Mouse (Mus musculus): ENCODE data around the gene Elovl4. TPM values are rescaled to one million over a fixed set of nuclear protein-coding genes. Genes with fewer than 3 reads are reported as not detected.

Elovl4 gene
- 48.2 and 53.2 TPM in 2 replicates for polyA plus RNA-seq (2016; fragmentation: Nextera tagmentation; extraction: Ambion mirVana)

DNA sequence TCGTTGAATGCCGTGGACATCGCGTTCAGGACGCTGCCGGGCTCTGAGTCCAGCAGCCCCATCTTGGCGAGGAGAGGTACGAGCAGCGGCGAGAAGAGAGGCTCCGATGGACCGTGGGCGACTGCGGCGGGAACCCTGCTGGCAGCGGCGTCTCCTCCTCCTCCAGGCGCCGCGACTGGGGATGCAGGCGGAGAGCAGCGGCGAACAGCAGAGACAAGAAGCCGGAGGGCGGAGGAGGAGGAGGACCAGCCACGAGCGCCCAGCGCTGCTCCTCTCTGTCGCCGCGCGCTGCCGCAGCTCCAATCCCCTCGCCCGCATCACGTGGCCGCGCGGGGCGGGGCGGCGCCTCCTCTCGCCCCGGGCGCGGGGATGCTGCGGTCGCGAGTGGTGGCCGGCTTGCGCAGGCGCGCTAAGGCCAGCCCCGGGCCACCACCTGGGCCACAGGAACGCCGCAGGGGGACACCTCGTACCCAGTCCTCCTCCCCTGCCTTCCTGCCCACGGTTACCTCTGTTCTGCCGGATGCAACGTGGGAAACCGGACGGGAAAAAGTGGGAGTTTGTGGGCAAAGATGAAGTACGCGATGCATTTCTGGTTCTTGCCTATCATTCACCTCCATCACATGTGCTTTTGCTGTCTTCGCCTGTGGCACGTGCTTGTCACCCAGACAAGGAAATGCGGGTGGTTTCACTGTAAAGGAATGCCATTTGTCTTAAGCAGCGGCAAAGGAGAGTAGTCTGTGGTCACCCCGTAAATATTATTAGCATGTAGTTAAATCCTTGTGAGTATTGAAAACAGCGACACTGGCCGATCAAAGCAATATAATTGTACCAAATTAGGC lies at the start of gene Elovl4:
Gene Elovl4, minus strand, starts transcription at position 301 of the 839 bp plus-strand sequence.
- peaks cover 3% of the 10 kb centered on the region; the same call in 1 of the 2 replicates for H3K27me3 ChIP-seq
- no peaks in the 10 kb centered on the region for H3K9me3 ChIP-seq (replicated peaks)
- ATAC-seq (ENCODE audit: low FRiP score), result peak; percentile 92
- WGBS, result 3% methylated on average over 65 of the region's 71 CpGs
- H3K4me3 ChIP-seq, result peak within 1 kb of the TSS; percentile 73
- peak within 1 kb of the TSS; percentile 78 for H3K9ac ChIP-seq
- H3K4me1 ChIP-seq, result peaks cover 19% of the 10 kb centered on the region
- peak within 1 kb of the TSS; percentile 79 for H3K4me2 ChIP-seq (replicated peaks)
- peak within 1 kb of the TSS; percentile 93 for H3K27ac ChIP-seq
- H3K36me3 ChIP-seq, result no peaks in the 10 kb centered on the region

DNA sequence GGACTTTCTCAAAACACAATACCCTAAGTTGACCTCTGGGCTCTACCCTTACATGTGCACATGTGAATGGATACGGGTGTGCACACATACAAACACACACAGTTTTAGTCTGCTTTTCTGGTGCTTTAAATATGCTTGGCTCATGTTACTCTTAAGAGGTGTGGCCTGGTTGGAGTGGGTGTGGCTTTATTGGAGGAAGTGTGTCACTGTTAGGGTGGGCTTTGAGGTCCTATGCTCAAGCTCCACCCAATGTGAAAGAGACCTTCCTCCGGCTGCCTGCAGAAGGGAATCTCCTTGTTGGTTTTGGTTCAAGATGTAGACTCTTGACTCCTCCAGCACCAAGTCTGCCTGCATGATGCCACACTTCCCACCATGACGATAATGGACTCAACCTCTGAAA lies 46.4 kb upstream of the Elovl4 start:
- Histone ChIP-seq H3K9me3 (replicated peaks) (no peaks in the 10 kb centered on the region), H3K36me3 (peaks cover 16% of the 10 kb centered on the region), H3K4me2 (replicated peaks) (no peak overlapping the region), H3K27me3 (no peaks in the 10 kb centered on the region), H3K27ac (no peak overlapping the region), H3K4me3 (no peak overlapping the region), H3K9ac (no peak overlapping the region), H3K4me1 (no peaks in the 10 kb centered on the region)
- ATAC-seq (ENCODE audit: low FRiP score), result no peak
- 96% methylated on average over 3 of the region's 3 CpGs for WGBS

DNA sequence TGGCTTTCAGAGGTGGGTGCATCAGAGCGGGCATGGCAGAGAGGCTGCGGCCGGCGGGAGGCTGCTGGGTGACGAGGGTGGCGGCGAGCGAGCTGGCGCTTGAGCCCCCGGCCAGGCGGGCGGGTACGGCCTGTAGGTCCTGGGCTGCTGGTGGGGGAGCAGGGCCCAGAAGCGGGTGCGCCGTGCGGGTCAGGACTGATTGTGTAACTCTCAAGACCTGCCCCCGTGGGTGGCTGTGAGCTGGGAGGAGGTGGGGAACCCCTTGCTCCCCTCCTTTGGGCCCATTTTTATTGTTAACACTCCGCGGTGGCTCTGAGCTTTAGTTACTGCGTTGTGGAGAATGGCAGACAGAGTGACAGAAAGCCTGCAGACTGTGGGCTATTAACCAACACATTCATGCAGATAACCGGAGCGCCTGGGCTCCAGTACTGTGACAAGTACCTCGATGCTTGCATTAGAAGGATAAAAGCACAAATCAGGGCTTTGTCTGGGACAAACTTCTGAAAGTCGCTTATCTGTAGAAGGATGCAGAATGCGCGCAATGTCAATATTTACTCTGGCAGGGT lies 28.8 kb upstream of the Elovl4 start:
- no peaks in the 10 kb centered on the region for H3K36me3 ChIP-seq
- no peaks in the 10 kb centered on the region for H3K27me3 ChIP-seq
- peak overlapping the region; percentile 82 for H3K4me2 ChIP-seq (replicated peaks)
- peak overlapping the region; percentile 72 for H3K9ac ChIP-seq
- WGBS, result 2% methylated on average over 26 of the region's 27 CpGs
- no peaks in the 10 kb centered on the region for H3K9me3 ChIP-seq (replicated peaks)
- 0 out of 2 replicates have a peak overlapping the region, but pooled peaks have one; percentile 96 for H3K27ac ChIP-seq
- peaks cover 9% of the 10 kb centered on the region for H3K4me1 ChIP-seq
- peak overlapping the region; percentile 84 for H3K4me3 ChIP-seq
- peak; percentile 80 for ATAC-seq (ENCODE audit: low FRiP score)

DNA sequence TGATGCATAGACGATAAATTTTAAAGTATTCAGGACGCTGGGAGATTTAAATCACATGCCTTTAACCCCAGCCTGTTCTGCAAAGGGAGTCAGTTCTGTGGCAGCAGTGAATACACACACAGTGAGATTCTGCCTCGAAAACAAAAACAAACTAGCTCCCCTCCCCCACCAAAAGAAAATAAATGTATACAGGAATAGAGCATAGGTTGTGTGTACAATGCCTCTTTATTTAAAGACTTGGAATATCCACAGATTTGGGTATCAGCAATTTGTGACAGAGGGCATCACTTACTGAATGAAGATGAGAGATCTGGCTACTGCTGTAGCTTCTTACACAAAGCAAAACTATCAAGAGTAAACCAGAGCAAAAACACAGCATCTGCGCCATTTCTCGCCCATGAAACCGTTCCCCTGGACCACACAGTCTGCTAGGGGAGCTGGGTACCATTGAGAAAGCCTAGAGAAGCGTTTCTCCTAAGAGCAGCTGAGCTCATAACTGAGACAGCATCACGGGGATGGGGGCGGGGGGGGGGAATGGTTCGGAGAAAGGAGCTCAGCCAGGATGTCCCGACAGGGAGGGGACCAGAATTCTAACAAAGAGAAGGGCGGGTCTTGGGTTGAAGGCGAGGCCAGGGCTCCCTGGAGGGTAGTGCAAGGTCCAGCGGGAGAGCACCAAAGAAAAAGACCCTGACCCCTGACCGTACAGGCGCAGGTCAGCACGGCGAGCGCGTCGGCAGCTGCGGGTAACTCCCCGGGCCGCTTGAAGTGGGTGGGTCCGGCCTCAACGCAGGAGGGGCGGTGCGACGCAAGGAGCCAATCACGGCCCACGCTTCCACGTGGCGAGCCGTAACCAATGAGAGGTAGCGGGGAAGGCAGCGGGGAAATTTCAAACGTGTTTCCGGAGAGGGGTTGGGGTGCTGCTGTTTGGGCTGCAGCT lies 28.0 kb upstream of the Elovl4 start, which contains the start of gene Ttk:
Gene Ttk, plus strand, starts transcription at position 879 of the 937 bp plus-strand sequence.
- peak within 1 kb of the TSS; percentile 84 for H3K4me3 ChIP-seq
- no peaks in the 10 kb centered on the region for H3K9me3 ChIP-seq (replicated peaks)
- peak; percentile 99 for ATAC-seq (ENCODE audit: low FRiP score)
- H3K27ac ChIP-seq, result peak within 1 kb of the TSS; percentile 96
- peaks cover 9% of the 10 kb centered on the region for H3K4me1 ChIP-seq
- H3K9ac ChIP-seq, result peak within 1 kb of the TSS; percentile 72
- H3K4me2 ChIP-seq (replicated peaks), result peak within 1 kb of the TSS; percentile 82
- no peaks in the 10 kb centered on the region for H3K27me3 ChIP-seq
- no peaks in the 10 kb centered on the region for H3K36me3 ChIP-seq
- 1% methylated on average over 38 of the region's 38 CpGs for WGBS

DNA sequence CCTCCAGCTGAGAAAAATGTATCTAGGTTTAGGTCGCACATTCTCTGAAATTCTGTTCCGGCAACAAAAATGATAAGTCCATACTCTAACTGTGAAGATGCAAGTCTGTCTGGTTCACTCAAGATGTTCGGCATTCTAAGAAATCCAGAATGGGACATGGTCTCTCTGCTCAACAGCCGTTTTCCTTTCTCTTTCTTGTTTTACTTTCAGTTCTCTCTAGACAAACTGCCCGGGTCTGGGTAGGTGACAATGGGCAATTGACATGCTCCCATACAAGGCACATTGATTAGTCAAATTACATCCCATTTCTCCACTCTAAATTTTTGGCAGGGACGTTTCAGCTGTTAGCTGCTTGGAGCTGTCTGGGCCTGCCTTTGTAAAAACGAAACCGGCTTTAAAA lies 25.1 kb upstream of the Elovl4 start:
- no peak for ATAC-seq (ENCODE audit: low FRiP score)
- Histone ChIP-seq H3K4me2 (replicated peaks) (no peak overlapping the region), H3K27ac (no peak overlapping the region), H3K4me1 (peaks cover 9% of the 10 kb centered on the region), H3K9me3 (replicated peaks) (no peaks in the 10 kb centered on the region), H3K9ac (no peak overlapping the region), H3K27me3 (no peaks in the 10 kb centered on the region), H3K36me3 (no peaks in the 10 kb centered on the region), H3K4me3 (no peak overlapping the region)
- whole genome bisulfite sequencing, result 75% methylated on average over 8 of the region's 8 CpGs

DNA sequence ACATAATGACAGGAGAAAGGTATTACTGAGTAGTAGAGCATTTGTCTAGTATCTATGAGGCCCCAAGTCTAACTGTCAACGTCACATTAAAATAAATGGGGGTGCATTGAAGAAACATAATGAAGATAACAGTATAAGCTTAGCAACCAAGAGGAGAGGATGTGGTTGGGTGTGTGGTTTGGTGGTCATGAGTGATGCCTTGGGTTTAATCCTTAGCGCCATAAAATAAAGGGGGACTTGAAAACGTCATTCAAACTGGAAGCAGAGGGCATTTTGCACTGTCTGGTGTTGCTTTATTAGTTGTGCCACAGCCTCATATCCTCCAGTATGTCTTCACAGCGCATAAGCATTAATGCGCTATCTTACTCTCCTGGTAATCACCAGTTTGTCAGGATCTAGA lies 23.8 kb upstream of the Elovl4 start:
- no peak overlapping the region for H3K9ac ChIP-seq
- no peaks in the 10 kb centered on the region for H3K27me3 ChIP-seq
- H3K36me3 ChIP-seq, result no peaks in the 10 kb centered on the region
- H3K4me3 ChIP-seq, result no peak overlapping the region
- ATAC-seq (ENCODE audit: low FRiP score), result no peak
- no peaks in the 10 kb centered on the region for H3K9me3 ChIP-seq (replicated peaks)
- no peak overlapping the region for H3K27ac ChIP-seq
- H3K4me1 ChIP-seq, result peaks cover 2% of the 10 kb centered on the region
- 85% methylated on average over 5 of the region's 5 CpGs for WGBS
- H3K4me2 ChIP-seq (replicated peaks), result no peak overlapping the region

DNA sequence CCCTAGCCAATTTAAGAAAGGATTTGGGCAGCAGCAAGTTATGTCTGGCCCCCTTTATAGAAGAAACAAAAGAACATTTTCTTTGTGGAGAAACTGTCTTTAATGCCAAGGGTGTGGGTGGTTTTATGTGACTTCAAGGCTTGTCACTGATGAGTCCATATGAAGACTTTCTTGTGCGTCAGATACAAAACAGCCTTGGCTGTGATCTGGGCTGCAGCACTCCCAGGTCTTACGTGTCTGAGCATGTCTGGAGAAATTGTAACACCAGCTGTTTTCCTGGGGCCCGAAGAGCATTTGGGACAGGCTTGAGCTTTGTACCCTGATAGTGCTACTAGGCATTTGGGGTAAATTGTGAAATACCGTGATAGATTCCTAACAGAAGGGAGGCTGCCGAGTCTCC lies 16.8 kb upstream of the Elovl4 start:
- H3K9ac ChIP-seq, result no peak overlapping the region
- ATAC-seq (ENCODE audit: low FRiP score), result no peak
- H3K4me2 ChIP-seq (replicated peaks), result no peak overlapping the region
- no peaks in the 10 kb centered on the region for H3K36me3 ChIP-seq
- WGBS, result 83% methylated on average over 5 of the region's 5 CpGs
- no peaks in the 10 kb centered on the region for H3K9me3 ChIP-seq (replicated peaks)
- no peak overlapping the region for H3K4me3 ChIP-seq
- H3K4me1 ChIP-seq, result no peaks in the 10 kb centered on the region
- H3K27me3 ChIP-seq, result no peaks in the 10 kb centered on the region
- no peak overlapping the region for H3K27ac ChIP-seq

DNA sequence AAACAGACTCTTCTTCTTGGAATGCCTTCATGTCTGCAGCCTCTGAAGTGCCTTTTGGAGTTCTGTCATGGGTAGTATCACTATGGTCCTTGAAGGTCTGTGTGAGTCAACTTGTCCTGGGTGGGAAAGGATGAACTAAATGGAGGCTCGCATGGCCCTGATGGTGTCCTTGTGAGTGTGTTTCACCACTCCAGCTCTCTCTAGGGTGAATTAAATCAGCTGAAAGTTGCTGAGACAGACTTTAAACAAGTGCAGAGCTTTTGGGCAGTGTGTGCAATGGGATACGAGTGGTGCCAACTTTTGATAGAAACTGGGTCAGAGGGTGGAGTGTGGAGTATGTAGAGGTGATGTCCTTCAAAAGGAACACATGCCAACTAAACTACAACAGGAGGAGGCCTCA lies 14.9 kb upstream of the Elovl4 start:
- no peak overlapping the region for H3K4me2 ChIP-seq (replicated peaks)
- no peaks in the 10 kb centered on the region for H3K36me3 ChIP-seq
- H3K9ac ChIP-seq, result no peak overlapping the region
- no peaks in the 10 kb centered on the region for H3K9me3 ChIP-seq (replicated peaks)
- H3K27me3 ChIP-seq, result no peaks in the 10 kb centered on the region
- ATAC-seq (ENCODE audit: low FRiP score), result no peak
- H3K4me3 ChIP-seq, result no peak overlapping the region
- 92% methylated on average over 2 of the region's 2 CpGs for WGBS
- no peaks in the 10 kb centered on the region for H3K4me1 ChIP-seq
- no peak overlapping the region for H3K27ac ChIP-seq

DNA sequence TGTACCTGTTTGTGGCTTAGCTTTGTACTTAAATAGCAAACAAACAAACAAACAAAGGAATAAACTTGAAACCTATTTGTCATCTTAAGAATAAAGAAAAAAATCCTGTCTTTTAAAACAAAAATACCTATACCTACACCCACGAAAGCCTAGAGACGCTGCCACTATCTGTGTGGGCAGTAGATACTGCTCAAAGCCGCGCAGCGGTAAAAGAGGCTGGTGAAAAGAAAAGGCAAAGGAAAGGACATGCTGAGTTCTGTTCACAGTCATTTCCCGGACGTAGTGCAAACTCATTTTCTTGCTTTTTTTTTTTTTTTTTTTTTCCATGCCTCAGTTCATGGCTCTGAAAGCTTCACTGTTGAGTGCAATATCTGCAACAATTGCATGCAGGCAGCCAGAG lies 13.1 kb upstream of the Elovl4 start:
- Histone ChIP-seq H3K4me1 (no peaks in the 10 kb centered on the region), H3K27me3 (no peaks in the 10 kb centered on the region), H3K4me3 (no peak overlapping the region), H3K9ac (no peak overlapping the region), H3K9me3 (replicated peaks) (no peaks in the 10 kb centered on the region), H3K36me3 (no peaks in the 10 kb centered on the region), H3K27ac (no peak overlapping the region), H3K4me2 (replicated peaks) (no peak overlapping the region)
- 66% methylated on average over 7 of the region's 7 CpGs for WGBS
- no peak for ATAC-seq (ENCODE audit: low FRiP score)

DNA sequence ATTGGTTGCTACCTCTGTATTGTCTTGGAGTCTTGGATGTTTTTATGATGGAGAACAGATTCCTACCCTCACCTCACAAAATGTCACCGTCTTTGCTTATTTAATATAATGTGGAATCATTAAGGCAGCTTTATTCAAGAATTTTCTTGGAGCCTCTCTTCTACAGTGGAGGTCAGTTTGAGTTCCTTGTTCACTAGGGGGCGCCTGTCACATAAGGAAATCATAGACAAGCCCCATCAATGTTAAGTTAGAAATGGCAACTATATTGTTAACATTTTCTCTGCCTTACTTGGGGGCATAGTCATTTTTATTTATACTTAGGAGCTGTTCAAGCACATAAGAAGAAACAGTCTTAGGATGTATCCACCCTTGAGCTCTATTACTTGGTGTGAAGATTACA lies 1.5 kb upstream of the Elovl4 start:
- Histone ChIP-seq H3K4me3 (no peak overlapping the region), H3K9me3 (replicated peaks) (no peaks in the 10 kb centered on the region), H3K27ac (no peak overlapping the region), H3K27me3 (peaks cover 3% of the 10 kb centered on the region; the same call in 1 of the 2 replicates), H3K4me2 (replicated peaks) (no peak overlapping the region), H3K4me1 (peaks cover 19% of the 10 kb centered on the region), H3K9ac (no peak overlapping the region), H3K36me3 (no peaks in the 10 kb centered on the region)
- WGBS, result 10% methylated on average over 2 of the region's 2 CpGs
- no peak for ATAC-seq (ENCODE audit: low FRiP score)

DNA sequence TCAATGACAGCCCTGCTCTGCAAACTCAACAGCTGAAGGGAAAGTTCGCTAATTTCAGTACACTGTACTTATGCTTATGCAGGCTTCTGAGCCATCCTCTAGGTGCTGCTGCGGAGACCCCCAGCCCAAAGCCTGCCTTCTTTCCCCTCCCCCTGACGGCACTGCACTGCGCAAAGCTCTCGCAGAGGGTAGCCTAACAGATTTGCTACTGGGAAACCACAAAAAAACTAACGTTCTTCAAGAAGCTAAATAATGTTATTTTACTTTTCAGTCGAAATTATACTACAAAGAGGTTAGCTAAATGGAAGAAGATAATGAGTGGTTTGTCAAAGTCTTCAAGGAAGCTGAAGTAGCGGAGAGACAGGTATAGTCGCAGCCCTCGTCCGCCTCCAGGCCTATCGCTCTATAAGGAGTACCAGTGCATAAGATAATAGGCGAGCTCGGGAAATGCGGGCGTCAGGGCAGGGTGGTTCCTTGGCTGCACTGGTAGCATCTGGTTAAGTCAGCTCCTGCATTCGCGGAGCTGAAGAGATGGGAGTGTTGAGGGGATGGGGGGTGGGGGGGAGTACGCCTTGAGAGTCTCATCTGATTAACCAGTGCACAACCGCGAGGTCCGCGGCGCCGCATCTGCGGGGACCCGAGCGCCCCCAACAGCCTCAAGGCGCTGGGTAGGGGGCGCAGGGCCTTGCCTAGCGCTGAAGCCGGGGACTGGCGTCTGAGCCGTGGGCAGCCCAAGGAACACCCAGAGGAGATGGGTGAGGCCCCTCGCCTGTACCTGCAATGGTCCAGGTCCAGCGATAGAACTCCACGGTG lies 707 bp downstream of the Elovl4 start:
- H3K4me1 ChIP-seq, result peaks cover 19% of the 10 kb centered on the region
- peak overlapping the region; percentile 73 for H3K4me3 ChIP-seq
- no peaks in the 10 kb centered on the region for H3K36me3 ChIP-seq
- ATAC-seq (ENCODE audit: low FRiP score), result peak; percentile 86
- peak overlapping the region; percentile 78 for H3K9ac ChIP-seq
- peak overlapping the region; percentile 93 for H3K27ac ChIP-seq
- peak overlapping the region; percentile 79 for H3K4me2 ChIP-seq (replicated peaks)
- H3K9me3 ChIP-seq (replicated peaks), result no peaks in the 10 kb centered on the region
- H3K27me3 ChIP-seq, result peaks cover 3% of the 10 kb centered on the region; the same call in 1 of the 2 replicates
- under 1% methylated on average over 37 of the region's 37 CpGs for WGBS

Data from hindbrain, embryonic 12.5 days (tissue).